Mouse (Mus musculus) lung, adult 2 months (tissue): ENCODE data around the gene Ptpn14. TPM values are rescaled to one million over a fixed set of nuclear protein-coding genes. Genes with fewer than 3 reads are reported as not detected.
"Not testable (repeated sequence)": the region's sequence is repeated elsewhere in the genome, so short reads cannot be mapped to it uniquely, and the experiment has no call there.

Experiments used
- DNase-seq: peaks from one replicate; pipeline ENCODE4 v3.0.0; 2022
- H3K4me1 ChIP-seq: fragments of 200-500 bp; 2 replicates; pipeline ENCODE4 v1.6.1; 2011; ENCODE audit warnings: low read length; ENCODE audit not compliant: control insufficient read depth, insufficient read depth
- H3K4me3 ChIP-seq: fragments of 200-500 bp; replicated peaks from 2 replicates; pipeline ENCODE3; 2011; ENCODE audit warnings: low read depth, mild to moderate bottlenecking, control low read depth, low read length; ENCODE audit errors: extremely low read depth
- CTCF ChIP-seq: fragments of 200-500 bp; IDR thresholded peaks from 2 replicates; pipeline ENCODE4 v1.5.1; 2011; ENCODE audit warnings: mild to moderate bottlenecking, low read length, control low read depth; ENCODE audit not compliant: insufficient read depth
- POLR2A ChIP-seq: fragments of 200-500 bp; IDR thresholded peaks from 2 replicates; pipeline ENCODE4 v1.6.1; 2011; ENCODE audit warnings: low read depth, mild to moderate bottlenecking, control low read depth, low read length, borderline replicate concordance; ENCODE audit errors: extremely low read depth
- WGBS: fragments of 180-500 bp; shearing (Covaris S2); methylation state at CpG from one replicate; pipeline ENCODE4 v1.1.7; 2018; 5-methylcytosine and 5-hydroxymethylcytosine counted together
- polyA plus RNA-seq: library from polyadenylated mRNA; depleted of rRNA; stranded (reverse); fragments of >200 nt; gene quantifications from 2 replicates; pipeline ENCODE4 v1.2.3, GENCODE M21; 2012; rRNA removed

Gene Ptpn14
- polyA plus RNA-seq: 18.9 and 19.7 TPM in 2 replicates

- DNase-seq: peak; percentile 85
- WGBS: 1% methylated on average over 92 of the region's 98 CpGs
- TF ChIP-seq POLR2A (peak; percentile 69; the same call in 1 of the 2 replicates), CTCF (no peak)
- H3K4me3 ChIP-seq: peak within 1 kb of the TSS; percentile 96
- H3K4me1 ChIP-seq: 0 out of 2 replicates have a peak, but pooled peaks cover 5% of the 10 kb centered on the region
Measured at GRCm38 (mm10) chr1:189727884-189728783, at the start of gene Ptpn14. Gene Ptpn14 (plus strand): TSS chr1:189728268.

DNA sequence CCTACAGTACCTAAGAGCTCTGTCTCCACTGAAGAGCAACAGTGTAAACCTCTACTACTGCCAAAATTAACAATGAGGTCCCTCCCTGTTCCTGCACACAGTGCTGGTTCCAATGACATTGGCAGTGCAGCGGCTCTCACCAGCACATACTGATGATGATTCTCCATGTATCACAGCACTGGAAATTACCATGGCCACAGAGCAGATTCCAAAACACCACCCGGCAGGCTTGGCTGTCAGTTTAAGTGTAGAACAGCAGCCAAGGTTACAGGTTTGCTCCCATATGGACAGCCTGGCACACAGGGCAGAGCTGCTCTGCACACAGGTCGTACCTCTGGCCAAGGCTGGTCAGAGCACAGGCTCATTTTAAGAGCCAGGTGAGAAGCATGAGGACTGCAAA lies 48.5 kb upstream of the Ptpn14 start:
- 92% methylated on average over 3 of the region's 3 CpGs for WGBS
- DNase-seq: no peak
- TF ChIP-seq POLR2A (no peak), CTCF (no peak)

DNA sequence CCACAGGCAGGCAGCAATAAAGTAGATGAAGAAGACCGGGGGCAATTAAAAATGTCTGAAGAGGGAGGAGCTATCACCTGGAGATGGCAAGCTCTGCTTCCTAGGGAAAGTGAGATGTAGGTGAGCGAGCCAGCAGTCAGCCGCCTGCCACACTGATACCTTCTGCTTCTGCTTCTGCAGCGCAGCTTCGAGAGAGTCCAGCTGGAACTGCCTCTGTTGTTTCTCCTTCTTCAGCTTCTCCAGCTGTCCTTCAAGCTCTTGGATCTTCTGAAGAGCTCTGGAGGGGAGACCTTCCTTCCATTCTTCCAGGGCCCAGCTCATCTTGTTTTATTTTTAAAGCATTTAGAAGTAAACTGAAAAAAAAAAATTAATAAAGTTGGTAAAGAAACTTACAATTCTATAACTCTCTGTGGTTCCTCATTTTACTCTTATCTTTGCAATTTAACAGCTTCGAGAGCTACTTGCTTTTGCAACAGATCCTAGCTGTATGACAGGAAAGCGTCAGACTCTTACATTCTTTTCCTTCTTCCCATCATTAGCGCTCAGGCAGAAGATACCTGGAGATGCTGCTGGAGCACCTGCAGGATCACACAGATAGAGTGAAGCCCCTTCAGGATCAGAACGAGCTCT lies 43.2 kb upstream of the Ptpn14 start:
- no peak for DNase-seq
- H3K4me3 ChIP-seq: no peak overlapping the region
- WGBS: 89% methylated on average over 9 of the region's 9 CpGs
- H3K4me1 ChIP-seq: peaks cover 2% of the 10 kb centered on the region
- TF ChIP-seq POLR2A (no peak), CTCF (no peak)

More for the DNA sequence above, 48.5 kb upstream of the Ptpn14 start:
- Histone ChIP-seq H3K4me3 (no peak overlapping the region), H3K4me1 (no peaks in the 10 kb centered on the region)

DNA sequence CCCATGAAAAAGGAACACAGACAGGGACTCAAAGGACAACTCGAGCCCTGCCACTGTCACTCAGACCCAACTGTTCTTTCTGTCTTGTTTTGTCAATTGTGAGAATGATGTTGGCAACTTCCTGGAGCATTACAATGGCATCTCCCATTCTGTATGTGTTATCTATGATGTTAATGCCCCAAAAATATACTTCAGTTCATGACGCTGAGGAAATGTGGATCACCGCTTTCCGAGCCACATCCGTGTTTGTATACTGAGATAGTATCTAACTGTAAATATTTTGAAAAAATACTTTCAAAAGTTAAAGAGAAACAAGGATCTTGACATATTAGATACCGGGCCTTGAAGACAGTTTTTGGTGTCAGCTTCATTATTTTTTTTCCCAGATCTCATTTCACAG lies 42.0 kb upstream of the Ptpn14 start:
- Histone ChIP-seq H3K4me3 (no peak overlapping the region), H3K4me1 (peaks cover 2% of the 10 kb centered on the region)
- WGBS: 55% methylated on average over 6 of the region's 6 CpGs
- TF ChIP-seq POLR2A: no peak
- TF ChIP-seq CTCF: no peak
- DNase-seq: no peak

DNA sequence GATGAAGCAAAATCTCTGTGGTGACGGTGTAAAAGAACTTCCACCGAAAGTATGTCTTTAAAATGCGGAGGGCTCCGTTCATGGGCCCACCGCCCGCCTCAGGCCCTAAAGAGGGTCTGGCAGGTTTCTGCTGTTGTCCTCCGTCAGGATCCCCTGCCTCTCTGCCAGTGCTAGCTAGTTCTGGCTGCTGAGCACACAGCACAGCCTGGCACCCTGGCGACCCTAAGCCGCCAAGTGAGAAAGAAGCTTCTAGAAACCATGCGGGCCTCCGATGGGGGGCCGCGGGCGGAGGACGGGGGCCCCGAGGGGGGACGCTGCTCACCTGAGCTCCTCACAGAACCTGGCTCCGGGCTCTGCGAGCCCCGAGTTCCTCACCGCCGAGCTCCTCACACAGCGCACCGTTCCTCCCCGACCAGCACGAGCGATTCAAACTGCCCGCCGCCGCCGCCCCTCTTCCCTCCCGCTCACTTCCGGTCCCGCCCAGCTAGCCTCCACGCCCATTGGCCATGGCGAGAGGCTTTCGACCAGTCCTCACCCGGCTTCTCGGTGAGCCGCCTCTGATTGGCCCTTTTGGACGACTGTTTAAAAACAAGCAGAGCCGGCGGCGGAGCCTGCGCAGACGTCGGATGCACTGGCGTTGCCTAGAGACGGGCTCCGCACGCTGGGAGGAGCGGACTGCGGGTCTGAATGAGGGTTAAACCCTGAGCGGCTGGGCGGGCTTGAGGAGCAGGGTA lies 40.2 kb upstream of the Ptpn14 start, which contains the start of gene Cenpf:
TSS of gene Cenpf (minus strand) at position 433 of the 734 bp plus-strand sequence.
- 1% methylated on average over 55 of the region's 55 CpGs for WGBS
- TF ChIP-seq CTCF: no peak
- peak; percentile 19; the same call in 1 of the 2 replicates for TF ChIP-seq POLR2A
- H3K4me1 ChIP-seq: peaks cover 2% of the 10 kb centered on the region
- peak; percentile 96 for DNase-seq
- peak within 1 kb of the TSS; percentile 77 for H3K4me3 ChIP-seq

DNA sequence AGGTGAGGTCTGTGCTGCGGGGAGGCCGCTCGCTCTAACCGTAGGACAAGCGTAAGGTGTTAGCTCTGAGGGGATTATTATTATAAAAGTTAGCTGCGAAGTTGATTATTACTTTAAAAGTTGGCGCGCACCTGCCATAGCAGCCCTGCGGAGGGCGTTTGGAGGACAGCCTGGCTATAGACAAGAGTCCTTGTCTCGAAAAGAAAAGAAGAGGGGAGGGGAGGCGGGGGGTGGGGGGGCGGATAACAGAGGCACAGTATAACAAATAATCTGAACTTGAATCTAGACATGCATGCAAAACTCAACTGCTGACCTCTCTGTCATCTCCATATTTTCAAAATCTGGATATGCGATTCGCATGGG lies 39.7 kb upstream of the Ptpn14 start:
- peaks cover 2% of the 10 kb centered on the region for H3K4me1 ChIP-seq
- H3K4me3 ChIP-seq: peak overlapping the region; percentile 77
- under 1% methylated on average over 15 of the region's 15 CpGs for WGBS
- no peak for TF ChIP-seq CTCF
- TF ChIP-seq POLR2A: no peak
- no peak for DNase-seq

- 36% methylated on average over 4 of the region's 4 CpGs for WGBS
- H3K4me1 ChIP-seq: peaks cover 2% of the 10 kb centered on the region
- no peak for DNase-seq
- H3K4me3 ChIP-seq: no peak overlapping the region
- TF ChIP-seq POLR2A (no peak), CTCF (no peak)
Measured at GRCm38 (mm10) chr1:189689050-189689833, 38.8 kb upstream of the Ptpn14 start.

DNA sequence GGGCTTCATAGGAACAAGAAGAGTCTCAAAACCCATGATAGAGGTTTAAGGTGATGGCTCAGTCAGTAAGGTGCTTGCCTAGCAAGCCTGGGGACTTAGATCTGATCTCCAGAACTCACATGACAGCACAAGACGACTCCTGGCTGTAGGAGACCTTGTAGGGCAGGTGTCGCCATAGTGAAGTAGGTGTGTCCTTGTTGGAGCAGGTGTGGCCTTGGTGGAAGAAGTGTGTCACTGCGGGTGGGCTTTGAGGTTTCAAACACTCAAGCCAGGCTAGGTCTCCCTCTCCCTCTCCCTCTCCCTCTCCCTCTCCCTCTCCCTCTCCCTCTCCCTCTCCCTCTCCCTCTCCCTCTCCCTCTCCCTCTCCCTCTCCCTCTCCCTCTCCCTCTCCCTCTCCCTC lies 35.6 kb upstream of the Ptpn14 start:
- H3K4me3 ChIP-seq, H3K4me1 ChIP-seq, DNase-seq: not testable (repeated sequence)
- WGBS: 32% methylated on average over 3 of the region's 3 CpGs

DNA sequence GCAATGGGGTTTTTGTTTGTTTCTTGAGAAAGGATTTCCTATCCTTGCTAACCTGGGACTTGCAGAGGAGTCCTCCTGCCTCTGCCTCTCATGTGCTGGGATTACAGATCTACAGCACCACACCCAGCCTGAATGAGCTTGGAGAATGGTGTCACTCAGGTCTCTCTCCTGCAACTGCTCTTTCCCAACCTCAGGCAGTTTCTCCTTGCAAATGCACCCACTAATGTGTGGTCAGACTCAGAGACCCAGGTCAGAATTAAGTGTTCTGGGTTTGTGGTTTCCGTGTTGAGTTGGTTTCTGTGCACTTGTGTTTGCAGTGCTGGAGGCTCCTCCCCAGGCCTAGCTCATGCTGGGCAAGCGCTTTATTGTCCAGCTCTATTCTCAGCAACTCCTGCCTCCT lies 33.7 kb upstream of the Ptpn14 start:
- 69% methylated on average over 2 of the region's 2 CpGs for WGBS
- DNase-seq: no peak
- no peak overlapping the region for H3K4me3 ChIP-seq

DNA sequence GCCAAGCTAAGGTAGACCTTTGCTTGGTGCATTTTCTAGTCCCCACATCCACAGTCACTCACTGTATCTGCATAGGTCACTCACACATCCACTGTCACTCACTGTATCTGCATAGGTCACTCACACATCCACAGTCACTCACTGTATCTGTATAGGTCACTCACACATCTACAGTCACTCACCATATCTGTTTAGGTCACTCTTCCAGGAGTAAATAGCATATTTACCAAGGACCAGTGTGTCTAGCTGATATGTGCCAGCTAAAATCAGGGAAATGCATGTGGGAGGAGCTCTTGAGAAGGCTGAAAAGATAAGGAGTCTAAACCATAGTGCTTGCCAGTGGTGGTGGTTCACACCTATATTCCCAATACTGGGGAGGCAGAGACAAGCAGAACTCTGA lies 32.7 kb upstream of the Ptpn14 start:
- H3K4me3 ChIP-seq: no peak overlapping the region
- no peaks in the 10 kb centered on the region for H3K4me1 ChIP-seq
- TF ChIP-seq CTCF (no peak), POLR2A (no peak)
- no peak for DNase-seq

More for the DNA sequence above, 33.7 kb upstream of the Ptpn14 start:
- no peaks in the 10 kb centered on the region for H3K4me1 ChIP-seq
- no peak for TF ChIP-seq CTCF
- TF ChIP-seq POLR2A: no peak
